Mouse (Mus musculus) spleen, embryonic (tissue): ENCODE results near the gene Cgref1.

Experiments used
- CTCF ChIA-PET: fragments of 350-600 bp; sonication (Branson Sonifier 250); formaldehyde crosslinking; loops from one replicate; lab custom pipeline; 2022; lab: Charles Lee

Gene Cgref1

DNA sequence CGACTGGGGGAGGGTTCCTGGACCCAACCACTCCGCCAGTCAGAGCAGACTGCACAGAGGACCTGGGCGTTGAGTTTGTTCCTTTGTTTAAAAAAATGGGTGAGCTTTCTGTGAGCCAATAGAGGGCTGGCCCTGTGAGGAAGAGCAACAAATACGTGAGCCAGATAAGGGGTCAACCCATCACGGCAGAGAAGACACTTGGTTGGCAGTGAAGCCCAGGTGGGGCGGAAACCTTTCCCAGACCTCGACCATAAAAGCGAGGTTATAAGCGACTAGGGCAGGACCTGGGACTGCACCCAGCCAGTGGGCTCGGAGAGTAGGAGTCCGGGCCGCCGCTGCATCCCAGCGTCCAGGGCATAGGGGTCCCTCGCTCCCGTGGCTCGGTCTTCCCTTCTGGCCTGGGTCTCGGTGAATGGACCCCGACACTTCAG lies 58.0 kb downstream of the Cgref1 start:
- CTCF ChIA-PET = no interaction called here

DNA sequence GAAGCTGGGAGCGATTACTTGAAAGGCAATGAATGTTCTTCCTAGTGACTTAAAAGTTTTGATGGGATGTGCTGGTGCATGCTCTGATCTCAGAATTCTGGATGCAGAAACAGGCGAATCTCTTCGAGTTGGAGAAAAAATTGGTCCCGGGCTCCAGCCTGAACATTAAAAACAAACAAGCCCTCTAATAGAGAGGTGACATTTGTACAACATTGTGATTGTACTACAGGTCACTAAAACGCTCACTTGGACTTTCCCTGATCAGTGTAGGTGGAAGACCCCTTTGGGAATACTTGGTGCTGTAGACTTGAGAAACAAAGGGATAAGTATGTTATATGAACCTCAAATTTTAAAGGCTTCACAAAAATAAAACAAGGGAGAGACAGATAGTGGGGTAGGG lies 58.7 kb downstream of the Cgref1 start:
- CTCF ChIA-PET = no interaction called here

DNA sequence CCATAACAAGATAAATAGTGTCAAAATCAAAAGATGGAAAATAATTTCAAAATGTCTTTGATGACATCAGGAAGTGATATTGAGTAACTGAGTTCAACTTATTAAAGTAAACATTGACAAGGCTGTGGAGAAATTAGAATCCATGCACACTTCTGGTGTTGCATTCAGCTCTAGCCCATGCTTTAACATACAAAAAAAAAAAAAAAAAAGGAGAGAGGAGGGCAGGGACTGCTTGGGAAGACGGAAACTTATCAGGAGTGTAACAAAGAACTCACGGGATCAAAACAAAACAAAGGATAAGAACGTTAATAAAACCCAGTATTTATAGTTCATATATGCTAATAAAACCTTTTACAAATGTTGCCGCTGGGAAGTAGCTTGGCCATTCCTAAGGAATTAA lies 59.2 kb downstream of the Cgref1 start:
- CTCF ChIA-PET = no interaction called here
